Mouse (Mus musculus): ENCODE measurements at regions not wholly inside any gene's neighbourhood (a gene's known extent, or its start where the extent isn't known, plus 50 kb on each side); places are given as distances from the start of the nearest gene placed in this dataset.

DNA sequence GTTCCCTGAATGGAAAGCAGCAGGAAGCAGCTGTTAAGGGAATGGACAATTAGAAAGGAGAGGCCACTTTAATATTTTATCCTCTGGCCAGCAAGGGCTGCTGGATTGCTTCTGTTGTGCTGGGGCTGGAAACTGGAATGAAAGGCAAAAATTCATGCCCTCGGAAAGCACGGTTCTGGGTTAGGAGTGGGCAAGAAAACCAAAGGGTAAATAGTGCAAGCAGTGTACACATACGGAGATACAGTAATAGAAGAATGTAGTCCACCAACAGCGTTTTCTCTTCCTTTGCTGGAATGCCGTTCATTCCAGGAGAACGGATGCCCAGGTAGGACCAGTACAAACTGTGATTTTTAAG, 50.8 kb upstream of the Zfr start:
- Histone ChIP-seq H3K4me1 (ENCODE audit: control insufficient read depth, insufficient read depth, low read length) (peaks cover 27% of the 10 kb centered on the region), H3K9me3 (replicated peaks; ENCODE audit: control insufficient read depth, low read length) (0 out of 2 replicates have a peak, but pooled peaks cover 5% of the 10 kb centered on the region), H3K27ac (ENCODE audit: low read length) (peak overlapping the region; percentile 73), H3K36me3 (ENCODE audit: control insufficient read depth, insufficient read depth, low read length) (no peaks in the 10 kb centered on the region), H3K4me3 (replicated peaks; ENCODE audit: low read length) (no peak overlapping the region), H3K27me3 (ENCODE audit: control insufficient read depth, insufficient read depth, low read length) (no peaks in the 10 kb centered on the region), H3K9ac (ENCODE audit: low read length) (no peak overlapping the region), H3K4me2 (ENCODE audit: low read depth, low read length) (no peak overlapping the region)
- no peak for ATAC-seq (ENCODE audit: insufficient read depth, low FRiP score)
- 48% methylated on average over 6 of the region's 6 CpGs for WGBS

DNA sequence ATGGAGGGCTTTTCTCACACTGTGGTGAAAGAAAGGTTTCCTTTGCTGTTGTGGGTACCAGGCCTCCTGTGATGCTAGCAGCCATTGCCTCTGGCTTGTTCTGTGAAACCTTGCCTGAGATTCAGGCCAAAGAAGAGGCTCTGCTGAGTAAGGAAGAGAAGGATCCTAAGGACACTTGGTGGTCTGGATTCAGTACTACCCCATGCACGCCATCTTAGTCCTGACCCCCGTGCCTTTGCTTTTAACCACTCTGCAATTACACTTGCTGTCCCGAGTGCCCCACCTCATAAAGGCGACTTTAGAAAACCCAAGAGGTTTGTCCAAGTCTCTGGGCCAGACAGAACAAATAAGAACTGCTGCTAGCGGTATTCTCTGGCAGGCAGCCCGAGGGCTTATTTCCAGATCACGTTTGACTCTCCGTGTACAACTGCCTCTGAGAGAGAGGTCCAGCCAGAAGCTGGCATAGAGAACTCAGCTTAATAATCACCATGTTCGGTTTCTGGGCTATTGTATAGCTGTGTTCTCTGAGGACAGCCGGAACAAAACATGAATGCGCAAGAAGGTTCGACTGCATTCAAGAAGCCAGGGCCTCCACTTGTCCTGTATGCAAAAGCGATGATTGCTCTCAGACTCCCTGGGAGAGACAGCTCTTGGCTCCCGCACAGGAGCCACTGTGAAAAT, 51.3 kb upstream of the Zfr start:
- 34% methylated on average over 14 of the region's 14 CpGs for WGBS
- no peak overlapping the region for H3K4me3 ChIP-seq (replicated peaks; ENCODE audit: low read length)
- no peak overlapping the region for H3K9ac ChIP-seq (ENCODE audit: low read length)
- 0 out of 2 replicates have a peak, but pooled peaks cover 1% of the 10 kb centered on the region for H3K9me3 ChIP-seq (replicated peaks; ENCODE audit: control insufficient read depth, low read length)
- peak overlapping the region; percentile 3; the same call in 1 of the 2 replicates for H3K4me2 ChIP-seq (ENCODE audit: low read depth, low read length)
- ATAC-seq (ENCODE audit: insufficient read depth, low FRiP score) = peak; percentile 73
- H3K27ac ChIP-seq (ENCODE audit: low read length) = peak overlapping the region; percentile 73
- H3K36me3 ChIP-seq (ENCODE audit: control insufficient read depth, insufficient read depth, low read length) = no peaks in the 10 kb centered on the region
- peaks cover 27% of the 10 kb centered on the region for H3K4me1 ChIP-seq (ENCODE audit: control insufficient read depth, insufficient read depth, low read length)
- H3K27me3 ChIP-seq (ENCODE audit: control insufficient read depth, insufficient read depth, low read length) = no peaks in the 10 kb centered on the region

DNA sequence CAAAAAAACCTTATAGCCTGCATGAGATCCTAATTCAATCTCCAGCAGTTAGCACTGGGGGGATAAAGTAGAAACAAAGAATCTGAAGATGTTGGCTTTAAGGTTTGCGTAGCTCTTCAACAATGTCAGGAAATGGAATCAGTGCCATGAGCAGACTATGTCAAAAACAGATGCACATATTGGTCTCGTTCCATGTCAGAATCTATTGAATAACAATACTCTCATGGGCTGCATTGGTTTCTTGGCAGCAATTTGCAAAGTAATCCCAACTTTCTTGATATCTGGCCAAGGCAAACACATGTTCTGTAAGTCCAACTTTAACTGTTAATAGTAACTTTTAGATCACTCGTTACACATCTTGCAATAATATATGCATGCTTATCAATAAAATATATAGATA, 58.1 kb upstream of the Sub1 start:
- Histone ChIP-seq H3K9me3 (replicated peaks; ENCODE audit: control insufficient read depth, low read length) (no peaks in the 10 kb centered on the region), H3K27ac (ENCODE audit: low read length) (peak overlapping the region; percentile 60), H3K9ac (ENCODE audit: low read length) (no peak overlapping the region), H3K4me3 (replicated peaks; ENCODE audit: low read length) (no peak overlapping the region), H3K27me3 (ENCODE audit: control insufficient read depth, insufficient read depth, low read length) (no peaks in the 10 kb centered on the region), H3K4me2 (ENCODE audit: low read depth, low read length) (no peak overlapping the region), H3K4me1 (ENCODE audit: control insufficient read depth, insufficient read depth, low read length) (peaks cover 10% of the 10 kb centered on the region), H3K36me3 (ENCODE audit: control insufficient read depth, insufficient read depth, low read length) (no peaks in the 10 kb centered on the region)
- peak; percentile 44; the same call in 1 of the 2 replicates for ATAC-seq (ENCODE audit: insufficient read depth, low FRiP score)
- 46% methylated on average over 3 of the region's 3 CpGs for WGBS

DNA sequence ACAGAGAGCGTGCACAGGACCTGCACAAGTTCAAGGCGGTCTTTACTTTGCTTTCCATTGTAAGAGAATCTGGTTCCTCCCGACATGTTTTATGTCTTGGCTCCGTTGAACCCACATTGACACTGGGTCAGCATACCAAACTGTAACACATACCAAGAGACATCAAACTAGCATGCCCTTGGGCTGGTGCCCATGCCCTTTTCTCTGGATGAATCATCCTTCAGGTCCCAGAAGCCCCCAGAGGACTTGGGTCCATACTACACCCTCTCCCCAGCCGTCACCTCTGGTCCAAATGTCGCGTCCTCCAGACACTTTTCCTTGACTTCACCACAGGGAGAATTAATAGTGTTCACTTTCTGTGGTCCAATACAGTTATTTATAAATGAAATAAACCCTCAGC, 56.8 kb upstream of the Sub1 start:
- ATAC-seq (ENCODE audit: insufficient read depth, low FRiP score) = no peak
- H3K9me3 ChIP-seq (replicated peaks; ENCODE audit: control insufficient read depth, low read length) = no peaks in the 10 kb centered on the region
- no peaks in the 10 kb centered on the region for H3K36me3 ChIP-seq (ENCODE audit: control insufficient read depth, insufficient read depth, low read length)
- no peak overlapping the region for H3K27ac ChIP-seq (ENCODE audit: low read length)
- H3K4me1 ChIP-seq (ENCODE audit: control insufficient read depth, insufficient read depth, low read length) = peaks cover 10% of the 10 kb centered on the region
- no peak overlapping the region for H3K9ac ChIP-seq (ENCODE audit: low read length)
- no peaks in the 10 kb centered on the region for H3K27me3 ChIP-seq (ENCODE audit: control insufficient read depth, insufficient read depth, low read length)
- no peak overlapping the region for H3K4me3 ChIP-seq (replicated peaks; ENCODE audit: low read length)
- no peak overlapping the region for H3K4me2 ChIP-seq (ENCODE audit: low read depth, low read length)
- 76% methylated on average over 7 of the region's 7 CpGs for WGBS

DNA sequence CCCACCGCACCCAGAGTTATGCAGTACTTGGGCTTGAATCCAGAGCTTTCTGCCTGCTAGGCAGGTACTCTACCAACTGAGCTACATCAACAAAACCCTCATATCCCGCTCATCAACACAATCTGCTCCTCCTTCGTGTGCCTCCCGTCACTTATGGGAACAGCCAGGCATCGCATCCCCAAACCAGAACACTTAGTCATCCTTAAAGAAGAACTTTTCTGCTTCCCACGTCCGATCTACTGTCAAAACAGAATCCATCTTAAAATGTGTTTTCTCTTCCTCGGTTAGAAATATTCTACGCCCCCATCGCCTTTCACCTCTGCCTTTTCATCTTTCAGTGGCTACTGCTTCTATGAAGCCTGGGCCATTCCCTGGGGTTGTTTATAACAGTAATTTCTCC, 52.2 kb upstream of the Sub1 start:
- H3K36me3 ChIP-seq (ENCODE audit: control insufficient read depth, insufficient read depth, low read length) = no peaks in the 10 kb centered on the region
- H3K4me2 ChIP-seq (ENCODE audit: low read depth, low read length) = no peak overlapping the region
- H3K9me3 ChIP-seq (replicated peaks; ENCODE audit: control insufficient read depth, low read length) = no peaks in the 10 kb centered on the region
- no peak overlapping the region for H3K27ac ChIP-seq (ENCODE audit: low read length)
- no peak for ATAC-seq (ENCODE audit: insufficient read depth, low FRiP score)
- no peak overlapping the region for H3K4me3 ChIP-seq (replicated peaks; ENCODE audit: low read length)
- no peak overlapping the region for H3K9ac ChIP-seq (ENCODE audit: low read length)
- no peaks in the 10 kb centered on the region for H3K27me3 ChIP-seq (ENCODE audit: control insufficient read depth, insufficient read depth, low read length)
- H3K4me1 ChIP-seq (ENCODE audit: control insufficient read depth, insufficient read depth, low read length) = 0 out of 2 replicates have a peak, but pooled peaks cover 4% of the 10 kb centered on the region
- WGBS = 88% methylated on average over 10 of the region's 10 CpGs

DNA sequence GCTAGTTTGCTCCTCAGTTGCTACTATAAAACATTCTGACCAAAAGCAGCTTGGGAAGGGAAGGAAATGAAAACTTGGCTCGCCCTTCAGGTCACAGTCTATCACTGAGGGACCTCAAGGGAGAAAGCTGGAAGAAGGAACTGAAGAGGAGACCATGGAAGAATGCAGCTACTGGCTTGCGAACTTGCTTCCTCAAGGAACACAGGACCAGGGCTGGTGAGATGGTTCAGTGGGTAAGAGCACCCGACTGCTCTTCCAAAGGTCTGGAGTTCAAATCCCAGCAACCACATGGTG, 51.4 kb upstream of the Sub1 start:
- WGBS = 91% methylated on average over 3 of the region's 3 CpGs
- H3K4me2 ChIP-seq (ENCODE audit: low read depth, low read length) = no peak overlapping the region
- no peaks in the 10 kb centered on the region for H3K9me3 ChIP-seq (replicated peaks; ENCODE audit: control insufficient read depth, low read length)
- no peak overlapping the region for H3K9ac ChIP-seq (ENCODE audit: low read length)
- no peaks in the 10 kb centered on the region for H3K27me3 ChIP-seq (ENCODE audit: control insufficient read depth, insufficient read depth, low read length)
- H3K27ac ChIP-seq (ENCODE audit: low read length) = no peak overlapping the region
- H3K4me3 ChIP-seq (replicated peaks; ENCODE audit: low read length) = no peak overlapping the region
- H3K4me1 ChIP-seq (ENCODE audit: control insufficient read depth, insufficient read depth, low read length) = no peaks in the 10 kb centered on the region
- ATAC-seq (ENCODE audit: insufficient read depth, low FRiP score) = no peak
- H3K36me3 ChIP-seq (ENCODE audit: control insufficient read depth, insufficient read depth, low read length) = no peaks in the 10 kb centered on the region

DNA sequence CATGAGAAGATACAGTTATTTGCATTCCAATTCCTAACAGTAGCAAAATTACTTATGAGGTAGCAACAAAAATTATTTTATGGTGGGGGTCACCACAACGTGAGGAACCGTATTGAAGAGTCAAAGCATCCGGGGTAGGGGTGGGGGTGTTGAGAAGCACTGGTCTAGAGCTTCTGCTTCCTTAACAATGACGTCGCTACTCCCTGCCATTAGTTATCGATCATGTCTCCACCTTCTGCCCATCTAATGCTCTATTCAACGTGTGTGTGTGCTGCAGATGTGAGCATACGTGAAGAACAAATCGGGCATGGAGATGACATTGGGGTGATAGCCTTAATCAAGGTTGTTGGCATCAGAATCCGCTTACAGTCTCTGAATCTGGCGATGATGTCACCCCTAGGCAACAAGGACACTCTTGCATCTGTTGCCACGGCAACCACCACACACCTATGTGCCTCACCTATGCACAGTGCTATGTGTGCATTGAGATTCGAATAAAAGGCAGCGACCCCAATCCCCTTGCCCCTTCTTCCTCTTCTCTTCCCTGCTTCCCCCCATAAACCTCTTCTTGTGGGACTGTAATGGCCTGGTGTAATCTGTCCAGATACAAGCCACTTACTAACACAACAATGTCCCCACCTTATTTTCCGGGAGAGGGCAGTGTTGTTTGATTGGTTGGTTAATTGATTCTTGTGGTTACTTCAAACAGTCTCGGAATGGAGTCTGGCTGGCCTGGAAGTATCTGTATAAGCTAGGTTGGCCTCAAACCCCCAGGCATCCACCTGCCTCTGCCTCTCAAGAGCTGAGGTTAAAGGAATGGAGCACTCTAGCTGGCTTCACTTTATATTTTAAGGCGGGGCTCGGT, 50.8 kb upstream of the Sub1 start:
- no peaks in the 10 kb centered on the region for H3K4me1 ChIP-seq (ENCODE audit: control insufficient read depth, insufficient read depth, low read length)

More for the DNA sequence above, 50.8 kb upstream of the Sub1 start:
- 86% methylated on average over 18 of the region's 18 CpGs for WGBS
- no peak overlapping the region for H3K27ac ChIP-seq (ENCODE audit: low read length)
- H3K36me3 ChIP-seq (ENCODE audit: control insufficient read depth, insufficient read depth, low read length) = no peaks in the 10 kb centered on the region
- no peaks in the 10 kb centered on the region for H3K27me3 ChIP-seq (ENCODE audit: control insufficient read depth, insufficient read depth, low read length)
- no peak overlapping the region for H3K9ac ChIP-seq (ENCODE audit: low read length)
- H3K9me3 ChIP-seq (replicated peaks; ENCODE audit: control insufficient read depth, low read length) = no peaks in the 10 kb centered on the region
- H3K4me3 ChIP-seq (replicated peaks; ENCODE audit: low read length) = no peak overlapping the region
- no peak for ATAC-seq (ENCODE audit: insufficient read depth, low FRiP score)
- H3K4me2 ChIP-seq (ENCODE audit: low read depth, low read length) = no peak overlapping the region

All from stomach, embryonic 16.5 days (tissue).